Mouse (Mus musculus): Measurements from ENCODE around the gene Gdpd1.

GRCm38 (mm10) chr11:87110172-87110909, 36.5 kb upstream of the Gdpd1 start:
- TF ChIP-seq GATA1 (IDR thresholded peaks at IDR 0.05; ENCODE audit: borderline replicate concordance, low read length) = no peak
- TF ChIP-seq FLI1 (IDR thresholded peaks at IDR 0.05; ENCODE audit: low read length) = no peak

Data from megakaryocyte, embryonic 14.5 days (primary cell).